Mouse (Mus musculus): ENCODE data around the gene Gtpbp1.

GRCm38 (mm10) chr15:79650569-79650968, 40.1 kb upstream of the Gtpbp1 start:
- TF ChIP-seq CTCF (IDR thresholded peaks at IDR 0.05; ENCODE audit: low read depth, low read length) (peak; percentile 62; the same call in 1 of the 2 replicates), POLR2A (IDR thresholded peaks at IDR 0.05; ENCODE audit: extremely low read depth, insufficient read depth, low read length) (no peak)
